In the genomic region with DNA sequence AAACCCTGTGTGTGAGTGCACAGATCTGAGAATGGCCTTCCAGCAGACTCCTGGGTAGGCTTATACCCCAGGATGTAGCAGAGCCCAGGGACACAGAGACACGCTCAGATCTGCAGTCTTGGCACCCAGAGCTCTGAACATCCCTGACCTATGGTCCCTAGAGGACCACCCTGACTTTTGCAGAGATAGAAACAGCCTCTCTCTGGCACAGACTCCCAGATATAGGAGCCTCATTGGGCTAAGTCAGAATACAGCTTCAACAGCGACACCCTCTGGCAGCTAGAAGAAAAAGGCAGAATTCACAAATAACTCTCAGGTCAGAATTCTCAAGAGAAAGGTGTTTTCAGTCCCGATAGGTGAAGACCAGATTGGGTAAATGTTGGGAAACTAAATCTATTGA, we compare ENCODE assay signal across 10 mouse cellular contexts.
DNase-seq lines count a peak whose midpoint lies in the region; TF ChIP-seq lines count a peak whose summit lies in the region.
"Had no signal": no experiment of that assay in that cellular context is flagged by ENCODE, and none has a peak within 500 bp of the region (broad histone marks: within the 10 kb centered on the region; RNA-seq: fewer than 3 reads in every experiment).

No protein-coding gene starts in this region.

- H3K4me3 ChIP-seq in left cerebral cortex, adult 2 months = no peak overlapping the region
- H3K4me3 ChIP-seq: hindbrain, embryonic 15.5 days had no signal

- intact Hi-C loops in left cerebral cortex, adult 2 months (cut with DNase I) = loop anchor here (10.0 kb wide), 1 partner anchor 1122 kb away; a partner anchor contains a TSS

- no peak overlapping the region for H3K27ac ChIP-seq in left cerebral cortex, adult 2 months
- H3K27ac ChIP-seq: hindbrain, embryonic 15.5 days had no signal

- TF ChIP-seq CTCF in left cerebral cortex, adult 2 months (IDR thresholded peaks at IDR 0.05) = peak; percentile 54

- peak; percentile 46 for DNase-seq in adrenal gland, postnatal 10 days
- DNase-seq in adrenal gland, adult 8-10 months = no peak
- DNase-seq in left cerebral cortex, adult 2 months (ENCODE audit: extremely low spot score in 1 of 2, low spot score in 2 of 2) = no peak
- no peak for DNase-seq in left cerebral cortex, adult 9 months (ENCODE audit: low spot score in 2 of 2)
- DNase-seq in ZHBTc4 (ENCODE audit: low read depth, low spot score) (peak; percentile 18), liver (no peak)
- DNase-seq in induced T-regulatory cell, adult 2 months (ENCODE audit: low read depth) = peak; percentile 39
- no peak for DNase-seq in thymus, postnatal 0 days (ENCODE audit: low spot score)
- DNase-seq: cerebellum, adult 18-20 months had no signal

Comparison
In these comparisons a context has a peak if more than half of its experiments do, and no peak if none do; other contexts are left out.
1. DNase-seq: peak in adrenal gland, postnatal 10 days (single experiment), ZHBTc4 (single experiment) and induced T-regulatory cell, adult 2 months (single experiment); none in adrenal gland, adult 8-10 months (single experiment), left cerebral cortex, adult 2 months (0 of 2), left cerebral cortex, adult 9 months (0 of 2), thymus, postnatal 0 days (single experiment) and liver (single experiment).